Mouse (Mus musculus) neural tube, embryonic 13.5 days (tissue): ENCODE results near the gene Ctdsp1. TPM values are rescaled to one million over a fixed set of nuclear protein-coding genes. Genes with fewer than 3 reads are reported as not detected.

Experiments
- ATAC-seq: fragments of 200-750 bp; cut with Nextera tagmentation; 2 replicates; pipeline ENCODE4 v1.8.0; 2017; ENCODE audit warnings: low read depth, mild to moderate bottlenecking, moderate TSS enrichment, moderate library complexity
- H3K27ac ChIP-seq: fragments of 300-500 bp; sonication (generic); replicated peaks from 2 replicates; pipeline ENCODE4 v1.5.1; 2015; ENCODE audit warnings: moderate library complexity, mild to moderate bottlenecking, inconsistent platforms
- H3K27me3 ChIP-seq: fragments of 300-500 bp; sonication (generic); 2 replicates; pipeline ENCODE4 v1.6.1; 2015; ENCODE audit warnings: mild to moderate bottlenecking, inconsistent platforms
- H3K36me3 ChIP-seq: fragments of 300-500 bp; sonication (generic); 2 replicates; pipeline ENCODE4 v1.6.1; 2015; ENCODE audit warnings: mild to moderate bottlenecking, inconsistent platforms
- H3K4me1 ChIP-seq: fragments of 300-500 bp; sonication (generic); replicated peaks from 2 replicates; pipeline ENCODE4 v1.6.1; 2015; ENCODE audit warnings: inconsistent platforms
- H3K4me2 ChIP-seq: fragments of 300-500 bp; sonication (generic); 2 replicates; pipeline ENCODE4 v1.6.1; 2015; ENCODE audit warnings: inconsistent platforms, mild to moderate bottlenecking, moderate library complexity
- H3K4me3 ChIP-seq: fragments of 300-500 bp; sonication (generic); 2 replicates; pipeline ENCODE4 v1.5.1; 2015; ENCODE audit warnings: mild to moderate bottlenecking, inconsistent platforms
- H3K9ac ChIP-seq: fragments of 300-500 bp; sonication (generic); 2 replicates; pipeline ENCODE4 v1.6.1; 2015; ENCODE audit warnings: moderate library complexity, mild to moderate bottlenecking, inconsistent platforms
- H3K9me3 ChIP-seq: fragments of 300-500 bp; sonication (generic); 2 replicates; pipeline ENCODE4 v1.6.1; 2016; ENCODE audit warnings: inconsistent platforms
- WGBS: fragments of 180-500 bp; shearing (Covaris S2); methylation state at CpG from one replicate; pipeline ENCODE4 v1.1.7; 2015; 5-methylcytosine and 5-hydroxymethylcytosine counted together
- polyA plus RNA-seq: library from polyadenylated mRNA; unstranded; fragments of >200 nt; fragmentation: Nextera tagmentation; extraction: Ambion mirVana; gene quantifications from 2 replicates; pipeline ENCODE4 v1.2.1, GENCODE M21; 2015

Ctdsp1 gene
- 22.5 and 27.1 TPM in 2 replicates for polyA plus RNA-seq

GRCm38 (mm10) chr1:74390924-74391748 lies at the start of gene Ctdsp1:
TSS of gene Ctdsp1 (plus strand) at chr1:74391509.
- 2% methylated on average over 51 of the region's 51 CpGs for WGBS
- ATAC-seq, result peak; percentile 80
- H3K27ac ChIP-seq, result peak within 1 kb of the TSS; percentile 87

GRCm38 (mm10) chr1:74341898-74342297 lies 49.4 kb upstream of the Ctdsp1 start:
- no peak overlapping the region for H3K27ac ChIP-seq
- no peak overlapping the region for H3K4me2 ChIP-seq
- no peaks in the 10 kb centered on the region; the same call in 1 of the 2 replicates for H3K36me3 ChIP-seq
- H3K4me1 ChIP-seq, result peaks cover 9% of the 10 kb centered on the region; the same call in 1 of the 2 replicates
- WGBS, result 90% methylated on average over 7 of the region's 7 CpGs
- no peaks in the 10 kb centered on the region for H3K9me3 ChIP-seq
- no peaks in the 10 kb centered on the region for H3K27me3 ChIP-seq
- no peak overlapping the region for H3K4me3 ChIP-seq
- no peak for ATAC-seq
- no peak overlapping the region for H3K9ac ChIP-seq

More at GRCm38 (mm10) chr1:74390924-74391748, at the start of gene Ctdsp1:
- peaks cover 46% of the 10 kb centered on the region for H3K4me1 ChIP-seq
- peak within 1 kb of the TSS; percentile 95 for H3K4me2 ChIP-seq
- H3K9ac ChIP-seq, result peak within 1 kb of the TSS; percentile 88
- peak within 1 kb of the TSS; percentile 93 for H3K4me3 ChIP-seq
- H3K27me3 ChIP-seq, result peaks cover 15% of the 10 kb centered on the region
- peaks cover 19% of the 10 kb centered on the region for H3K36me3 ChIP-seq
- H3K9me3 ChIP-seq, result no peaks in the 10 kb centered on the region

- H3K9ac ChIP-seq, result no peak overlapping the region
- H3K27me3 ChIP-seq, result no peaks in the 10 kb centered on the region
- no peak for ATAC-seq
- H3K9me3 ChIP-seq, result no peaks in the 10 kb centered on the region
- no peak overlapping the region for H3K4me3 ChIP-seq
- no peak overlapping the region for H3K27ac ChIP-seq
- peaks cover 1% of the 10 kb centered on the region; the same call in 1 of the 2 replicates for H3K36me3 ChIP-seq
- peaks cover 9% of the 10 kb centered on the region; the same call in 1 of the 2 replicates for H3K4me1 ChIP-seq
- 100% methylated on average over 1 of the region's 1 CpGs for WGBS
- no peak overlapping the region for H3K4me2 ChIP-seq
Measured at GRCm38 (mm10) chr1:74342308-74342707, 49.0 kb upstream of the Ctdsp1 start.

- no peak for ATAC-seq
- H3K27ac ChIP-seq, result no peak overlapping the region
Measured at GRCm38 (mm10) chr1:74343161-74343560, 48.1 kb upstream of the Ctdsp1 start.

GRCm38 (mm10) chr1:74344163-74344916 lies 47.0 kb upstream of the Ctdsp1 start:
- no peak for ATAC-seq
- Histone ChIP-seq H3K4me2 (no peak overlapping the region), H3K9ac (no peak overlapping the region), H3K9me3 (no peaks in the 10 kb centered on the region), H3K4me1 (peaks cover 9% of the 10 kb centered on the region; the same call in 1 of the 2 replicates), H3K36me3 (peaks cover 14% of the 10 kb centered on the region), H3K27me3 (no peaks in the 10 kb centered on the region), H3K27ac (no peak overlapping the region), H3K4me3 (no peak overlapping the region)
- WGBS, result 79% methylated on average over 11 of the region's 11 CpGs

More at GRCm38 (mm10) chr1:74343161-74343560, 48.1 kb upstream of the Ctdsp1 start:
- H3K4me1 ChIP-seq, result peaks cover 9% of the 10 kb centered on the region; the same call in 1 of the 2 replicates
- no peaks in the 10 kb centered on the region for H3K27me3 ChIP-seq
- peak overlapping the region; percentile 31; the same call in 1 of the 2 replicates for H3K9ac ChIP-seq
- H3K4me3 ChIP-seq, result no peak overlapping the region
- no peak overlapping the region for H3K4me2 ChIP-seq
- no peaks in the 10 kb centered on the region for H3K9me3 ChIP-seq
- WGBS, result 53% methylated on average over 5 of the region's 5 CpGs
- H3K36me3 ChIP-seq, result peaks cover 6% of the 10 kb centered on the region; the same call in 1 of the 2 replicates

GRCm38 (mm10) chr1:74351185-74351769 lies 40.0 kb upstream of the Ctdsp1 start:
- 95% methylated on average over 13 of the region's 13 CpGs for WGBS
- no peak for ATAC-seq
- no peaks in the 10 kb centered on the region for H3K4me1 ChIP-seq

GRCm38 (mm10) chr1:74352532-74353096 lies 38.7 kb upstream of the Ctdsp1 start:
- Histone ChIP-seq H3K36me3 (peaks cover 54% of the 10 kb centered on the region), H3K4me2 (no peak overlapping the region), H3K27ac (no peak overlapping the region), H3K9me3 (no peaks in the 10 kb centered on the region), H3K4me1 (no peaks in the 10 kb centered on the region), H3K4me3 (no peak overlapping the region), H3K9ac (no peak overlapping the region), H3K27me3 (no peaks in the 10 kb centered on the region)
- no peak for ATAC-seq
- 74% methylated on average over 5 of the region's 5 CpGs for WGBS

More at GRCm38 (mm10) chr1:74351185-74351769, 40.0 kb upstream of the Ctdsp1 start:
- H3K36me3 ChIP-seq, result peaks cover 58% of the 10 kb centered on the region
- no peak overlapping the region for H3K9ac ChIP-seq
- no peaks in the 10 kb centered on the region for H3K9me3 ChIP-seq
- no peaks in the 10 kb centered on the region for H3K27me3 ChIP-seq
- no peak overlapping the region for H3K4me3 ChIP-seq
- no peak overlapping the region for H3K4me2 ChIP-seq
- no peak overlapping the region for H3K27ac ChIP-seq

GRCm38 (mm10) chr1:74353453-74354229 lies 37.7 kb upstream of the Ctdsp1 start:
- Histone ChIP-seq H3K36me3 (peaks cover 51% of the 10 kb centered on the region), H3K4me2 (no peak overlapping the region), H3K27ac (no peak overlapping the region), H3K4me1 (no peaks in the 10 kb centered on the region), H3K27me3 (no peaks in the 10 kb centered on the region), H3K4me3 (no peak overlapping the region), H3K9me3 (no peaks in the 10 kb centered on the region), H3K9ac (no peak overlapping the region)
- WGBS, result 91% methylated on average over 9 of the region's 9 CpGs
- ATAC-seq, result no peak

- Histone ChIP-seq H3K4me3 (no peak overlapping the region), H3K9me3 (no peaks in the 10 kb centered on the region), H3K36me3 (peaks cover 19% of the 10 kb centered on the region), H3K27ac (no peak overlapping the region), H3K9ac (no peak overlapping the region), H3K27me3 (no peaks in the 10 kb centered on the region), H3K4me2 (no peak overlapping the region), H3K4me1 (peaks cover 9% of the 10 kb centered on the region; the same call in 1 of the 2 replicates)
- ATAC-seq, result no peak
Measured at GRCm38 (mm10) chr1:74357531-74357930, 33.8 kb upstream of the Ctdsp1 start.

- 87% methylated on average over 5 of the region's 5 CpGs for WGBS
- peaks cover 9% of the 10 kb centered on the region; the same call in 1 of the 2 replicates for H3K4me1 ChIP-seq
- H3K9ac ChIP-seq, result no peak overlapping the region
- H3K27me3 ChIP-seq, result no peaks in the 10 kb centered on the region
- H3K4me3 ChIP-seq, result no peak overlapping the region
- no peak for ATAC-seq
- 0 out of 2 replicates have a peak, but pooled peaks cover under 1% of the 10 kb centered on the region for H3K36me3 ChIP-seq
- H3K4me2 ChIP-seq, result no peak overlapping the region
- no peaks in the 10 kb centered on the region for H3K9me3 ChIP-seq
- H3K27ac ChIP-seq, result no peak overlapping the region
Measured at GRCm38 (mm10) chr1:74359952-74360517, 31.3 kb upstream of the Ctdsp1 start.

- no peaks in the 10 kb centered on the region for H3K9me3 ChIP-seq
- no peak within 1 kb of the TSS for H3K4me3 ChIP-seq
- no peaks in the 10 kb centered on the region for H3K27me3 ChIP-seq
- ATAC-seq, result peak; percentile 86
- 0% methylated on average over 2 of the region's 2 CpGs for WGBS
- peaks cover 9% of the 10 kb centered on the region; the same call in 1 of the 2 replicates for H3K4me1 ChIP-seq
- no peaks in the 10 kb centered on the region for H3K36me3 ChIP-seq
- H3K9ac ChIP-seq, result no peak within 1 kb of the TSS
- no peak within 1 kb of the TSS for H3K4me2 ChIP-seq
- H3K27ac ChIP-seq, result no peak within 1 kb of the TSS
Measured at GRCm38 (mm10) chr1:74361812-74362211, 29.5 kb upstream of the Ctdsp1 start, which contains the start of gene Catip. TSS of gene Catip (plus strand) at chr1:74362108.
